Mouse (Mus musculus) MEL (cell line): Measurements from ENCODE around the gene Xylb.

Experiments used
- CTCF ChIP-seq, 3 experiments: IDR thresholded peaks in 2 of 3; conservative IDR thresholded peaks in 1 of 3; 2 replicates each; pipeline ENCODE4 v1.5.1; 2011 to 2012; ENCODE audit warnings: low read length in 3 of 3, low read depth in 2 of 3, mild to moderate bottlenecking in 2 of 3, improper control_type of control experiment in 1 of 3, inconsistent platforms in 1 of 3, mixed read lengths in 1 of 3, moderate library complexity in 1 of 3; ENCODE audit not compliant: control insufficient read depth in 1 of 3, insufficient read depth in 1 of 3, poor library complexity in 1 of 3, severe bottlenecking in 1 of 3
- ZKSCAN1 ChIP-seq: IDR thresholded peaks from 2 replicates; pipeline ENCODE4 v1.6.1; 2012; ENCODE audit warnings: low read depth, mild to moderate bottlenecking, inconsistent platforms, low read length, improper control_type of control experiment, moderate library complexity

DNA sequence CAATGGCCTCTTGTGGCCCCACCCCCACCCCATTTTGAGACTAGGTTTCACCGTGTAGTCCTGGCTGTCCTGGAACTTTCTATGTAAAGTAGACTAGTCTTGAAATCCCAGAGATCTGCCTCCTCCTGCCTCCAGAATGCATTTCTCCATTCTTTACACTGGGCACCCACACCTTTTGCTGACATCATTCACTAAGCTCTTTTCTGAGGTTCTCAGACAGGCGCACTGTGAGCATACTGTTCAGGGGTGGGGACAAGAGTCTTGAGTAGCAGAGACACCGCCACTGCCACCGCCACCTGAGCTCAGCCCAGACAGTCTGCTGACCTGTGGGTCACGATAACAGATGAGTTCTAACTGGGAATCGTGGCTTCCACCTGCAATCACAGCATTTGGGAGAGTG lies 1.2 kb upstream of the Xylb start:
- TF ChIP-seq CTCF (IDR thresholded peaks at IDR 0.05 in 2 of 3, conservative IDR thresholded peaks at IDR 0.05 in 1 of 3; ENCODE audit: control insufficient read depth in 1 of 3, insufficient read depth in 1 of 3, low read depth in 2 of 3, low read length in 3 of 3, poor library complexity in 1 of 3, severe bottlenecking in 1 of 3) (no peak), ZKSCAN1 (no peak)
